Mouse (Mus musculus): Measurements from ENCODE around the gene Banp.

Gene Banp

DNA sequence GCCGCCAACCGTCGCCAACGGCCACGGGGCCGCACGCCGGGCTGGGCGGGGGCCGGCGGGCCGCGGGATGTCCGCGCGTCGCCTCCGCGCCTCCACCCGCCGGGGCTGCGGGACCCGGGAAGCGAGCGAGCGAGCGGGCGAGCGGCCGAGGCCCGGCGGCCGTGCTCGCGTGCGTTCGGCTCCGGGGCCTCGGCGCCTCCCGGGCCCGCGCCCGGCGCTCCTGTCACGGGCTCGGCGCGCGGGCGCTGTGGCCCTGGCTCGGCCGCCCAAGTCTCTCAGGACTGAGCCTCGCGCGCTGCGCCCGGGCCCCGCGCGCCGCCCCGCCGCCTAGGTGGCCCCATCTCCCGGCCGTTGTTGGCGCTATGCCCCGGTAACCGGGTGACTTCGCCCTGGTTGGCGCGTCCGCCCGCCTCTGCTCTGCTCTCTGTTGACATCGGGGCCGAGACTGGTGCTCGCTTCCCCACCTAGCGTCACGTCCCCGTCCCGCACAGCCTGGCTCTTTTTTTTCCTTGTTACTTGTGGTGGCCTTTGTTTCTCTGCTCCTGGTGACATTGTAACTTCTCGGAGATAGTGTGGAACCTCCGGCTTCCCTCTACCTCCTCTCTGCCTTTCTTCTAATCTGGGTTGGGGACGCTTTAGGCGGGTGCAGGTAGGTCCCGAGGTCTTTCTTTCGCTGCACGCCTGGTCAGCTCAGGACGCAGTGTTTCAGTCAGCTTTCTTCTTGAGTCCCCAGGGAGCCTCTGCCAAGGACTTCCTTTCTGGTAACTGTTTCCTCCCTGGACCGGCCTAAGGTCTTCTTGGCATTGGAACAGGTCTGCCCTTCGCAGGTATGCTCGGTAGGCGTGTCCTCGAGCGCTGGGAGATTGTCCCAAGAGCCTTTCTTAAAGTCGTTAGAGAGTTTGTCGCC is 1.5 kb downstream of the Banp start:
- peak; percentile 82 for DNase-seq (ENCODE audit: low read depth, low spot score)

DNA sequence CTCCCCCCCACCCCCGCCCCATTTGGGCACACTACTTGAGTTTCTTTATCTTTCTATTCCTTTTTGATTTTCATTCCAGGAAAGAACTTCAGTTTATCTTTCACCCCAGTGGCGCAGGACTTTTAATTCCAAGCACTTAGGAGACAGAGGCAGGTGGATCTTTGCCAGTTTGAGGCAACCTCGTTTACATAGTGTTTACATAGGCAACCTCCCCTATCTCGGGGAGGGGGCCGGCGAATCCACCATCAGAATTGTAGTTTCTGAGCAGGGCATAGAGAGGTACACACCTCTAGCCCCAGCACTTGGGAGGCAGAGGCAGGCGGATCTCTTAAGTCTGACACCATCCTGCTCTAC is 2.1 kb downstream of the Banp start:
- peak; percentile 49 for DNase-seq (ENCODE audit: low read depth, low spot score)

DNA sequence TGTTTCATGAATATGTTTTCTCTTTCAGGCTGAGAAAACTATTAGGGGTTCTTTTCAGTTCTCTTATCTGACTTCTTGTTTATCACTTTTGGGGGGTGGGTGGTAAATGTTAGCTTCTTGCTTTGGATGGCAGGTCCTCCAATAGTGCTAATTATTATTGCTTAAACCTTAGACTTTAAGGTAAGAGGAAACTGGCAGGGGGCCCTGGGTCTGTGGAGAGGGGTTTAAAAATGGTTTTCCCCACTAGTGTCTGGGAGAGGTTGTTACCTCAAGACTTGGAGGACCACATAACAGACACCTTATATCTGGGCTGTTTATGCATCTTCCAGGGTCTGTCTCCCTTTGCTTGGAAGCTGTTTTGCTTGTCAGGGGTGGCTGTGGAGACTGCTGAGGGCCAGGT is 2.6 kb downstream of the Banp start:
- DNase-seq (ENCODE audit: low read depth, low spot score), result no peak

DNA sequence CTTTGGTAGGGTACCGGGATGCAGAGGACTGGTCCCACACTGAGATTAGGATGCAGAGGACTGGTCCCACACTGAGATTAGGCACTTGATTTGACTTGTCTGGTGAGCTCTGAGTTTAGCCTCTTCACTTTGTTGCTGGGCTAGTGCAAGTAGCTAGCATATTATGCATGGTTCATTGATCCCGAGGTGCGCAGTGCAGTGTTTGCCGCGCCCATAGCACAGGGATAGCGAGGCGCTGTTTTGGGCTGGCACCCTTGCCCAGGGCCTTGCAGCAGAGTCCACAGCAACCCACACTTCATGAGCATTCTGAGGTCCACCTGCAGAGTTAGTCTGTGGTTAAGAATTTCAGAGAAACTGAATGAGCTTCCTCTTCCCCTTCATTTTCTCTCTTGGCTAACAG is 3.2 kb downstream of the Banp start:
- DNase-seq (ENCODE audit: low read depth, low spot score), result no peak

DNA sequence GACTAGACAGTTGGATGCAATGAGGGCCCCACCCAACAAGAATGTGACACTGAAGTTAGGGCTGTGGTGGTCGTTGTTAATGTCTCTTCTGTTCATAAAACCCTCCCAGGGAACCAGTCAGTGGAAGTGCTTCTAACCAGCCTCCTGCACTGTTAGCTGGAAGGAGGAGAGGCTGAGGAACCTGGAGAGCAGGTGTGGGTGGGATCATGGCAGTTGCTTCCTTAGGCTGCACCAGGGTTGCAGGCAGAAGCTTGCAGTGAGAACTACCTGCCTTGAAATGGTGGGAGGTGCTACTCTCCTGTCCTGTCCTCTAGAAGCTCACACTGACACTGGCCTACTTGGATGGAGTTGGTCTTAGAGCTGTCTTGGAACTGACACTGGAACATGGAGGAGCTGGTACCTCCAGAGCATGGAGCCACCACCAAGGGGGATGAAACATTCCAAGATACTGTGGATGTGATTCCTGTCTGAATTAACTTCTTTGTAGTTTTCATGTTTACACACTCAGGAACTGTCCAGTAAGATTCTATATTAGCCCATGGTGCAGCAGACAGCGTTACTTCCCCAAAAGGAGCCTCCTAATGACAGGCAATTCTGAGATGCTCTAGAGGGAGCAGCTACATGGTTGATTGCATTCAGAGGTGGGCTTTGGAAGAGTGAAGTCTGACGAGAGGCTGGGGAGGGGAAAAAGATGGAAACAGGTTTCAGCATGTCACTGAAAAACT is 4.4 kb downstream of the Banp start:
- no peak for DNase-seq (ENCODE audit: low read depth, low spot score)

DNA sequence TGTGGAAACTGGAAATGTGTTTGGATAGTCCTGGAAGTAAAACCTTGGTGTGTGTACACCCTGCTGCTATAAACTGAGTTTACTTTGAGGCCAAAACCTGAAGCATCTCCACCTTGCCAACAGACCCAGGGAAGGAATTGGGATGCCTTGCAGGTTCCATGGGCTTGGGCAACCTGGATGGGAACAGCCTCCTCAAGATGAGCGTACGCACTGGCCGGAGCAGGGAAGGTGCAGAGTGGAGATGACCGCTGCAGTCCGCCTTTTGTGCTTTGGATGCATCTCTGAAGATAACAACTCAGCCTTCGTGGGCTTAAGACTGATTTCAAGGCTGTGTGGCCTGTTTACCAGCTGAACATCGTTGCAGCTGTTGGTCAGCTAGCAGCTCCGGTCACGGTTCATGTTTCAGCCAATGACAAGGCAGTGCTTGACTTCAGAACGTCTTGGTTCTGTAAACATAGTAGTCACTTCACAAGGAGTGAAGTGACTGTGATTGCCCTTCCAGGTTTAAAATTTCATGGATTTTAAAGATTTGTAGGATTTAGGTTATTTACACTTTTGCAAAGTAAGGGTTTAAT is 5.5 kb downstream of the Banp start:
- DNase-seq (ENCODE audit: low read depth, low spot score), result no peak

DNA sequence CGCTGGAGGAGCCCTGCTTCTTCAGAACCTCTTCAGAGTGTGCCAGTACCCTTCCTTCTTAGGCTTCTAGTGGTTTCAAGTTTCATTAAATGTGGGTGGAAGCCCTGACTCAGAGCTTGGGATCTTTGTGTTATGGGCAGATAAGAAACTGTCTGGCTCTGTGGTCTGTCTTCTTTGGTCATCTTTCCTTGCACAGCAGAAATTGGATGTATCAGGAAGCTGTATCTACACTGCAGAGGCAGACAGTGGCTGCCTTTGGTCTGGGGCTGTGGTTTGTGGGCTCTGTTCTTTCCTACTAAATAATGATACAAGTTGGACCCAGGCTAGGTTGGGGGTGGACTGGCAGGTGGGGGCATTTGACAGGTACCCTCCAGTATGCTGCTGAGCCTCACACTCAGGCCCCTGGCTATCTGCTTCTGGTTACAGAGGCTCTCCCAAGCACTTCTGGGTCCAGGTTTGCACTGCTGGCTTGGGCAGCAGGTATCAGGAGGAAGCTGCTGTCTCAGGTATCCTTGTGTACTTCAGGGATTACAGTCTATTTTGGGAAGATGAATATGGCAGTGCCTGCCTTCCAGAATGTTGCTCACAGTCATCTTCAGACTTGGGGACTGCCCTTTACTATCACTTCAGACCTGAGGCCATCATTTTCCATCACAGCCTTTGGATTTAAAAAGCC is 6.4 kb downstream of the Banp start:
- DNase-seq (ENCODE audit: low read depth, low spot score), result no peak

DNA sequence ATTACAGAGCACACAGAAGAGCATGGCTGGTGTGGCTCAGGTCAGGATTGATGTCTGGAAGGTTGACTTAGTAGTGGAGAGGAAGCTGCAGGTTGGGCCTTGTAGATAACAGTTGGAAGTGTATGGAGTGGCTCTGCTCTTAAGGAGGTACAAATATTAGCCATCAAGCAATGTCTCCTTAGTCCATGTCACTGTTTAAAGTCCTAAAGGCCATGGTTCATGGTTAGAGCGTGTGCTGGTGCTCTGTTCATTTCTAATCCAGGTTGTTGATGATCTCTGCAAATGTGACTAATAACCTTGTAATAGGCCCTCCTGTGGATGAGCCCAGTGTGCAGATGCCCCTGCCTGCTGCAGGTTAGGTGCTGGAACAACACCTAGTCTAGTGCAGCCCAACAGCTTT is 8.8 kb downstream of the Banp start:
- no peak for DNase-seq (ENCODE audit: low read depth, low spot score)

DNA sequence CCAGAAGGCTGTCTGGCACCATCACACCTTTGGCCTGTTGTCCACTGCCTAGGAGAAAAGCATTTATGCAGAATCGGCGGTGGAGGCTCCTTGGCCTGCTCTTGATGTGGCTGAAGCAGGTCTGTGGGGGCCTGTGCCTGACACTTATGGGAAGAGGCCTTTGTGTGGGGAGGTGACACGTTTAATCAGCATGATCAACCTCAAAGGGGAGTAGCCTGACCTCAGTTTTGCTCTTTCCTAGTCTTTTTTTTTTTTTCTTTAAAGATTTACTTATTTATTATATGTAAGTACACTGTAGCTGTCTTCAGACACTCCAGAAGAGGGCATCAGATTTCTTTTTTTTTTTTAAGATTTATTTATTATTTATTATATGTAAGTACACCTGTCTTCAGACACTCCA is 13.3 kb downstream of the Banp start:
- DNase-seq (ENCODE audit: low read depth, low spot score), result no peak

DNA sequence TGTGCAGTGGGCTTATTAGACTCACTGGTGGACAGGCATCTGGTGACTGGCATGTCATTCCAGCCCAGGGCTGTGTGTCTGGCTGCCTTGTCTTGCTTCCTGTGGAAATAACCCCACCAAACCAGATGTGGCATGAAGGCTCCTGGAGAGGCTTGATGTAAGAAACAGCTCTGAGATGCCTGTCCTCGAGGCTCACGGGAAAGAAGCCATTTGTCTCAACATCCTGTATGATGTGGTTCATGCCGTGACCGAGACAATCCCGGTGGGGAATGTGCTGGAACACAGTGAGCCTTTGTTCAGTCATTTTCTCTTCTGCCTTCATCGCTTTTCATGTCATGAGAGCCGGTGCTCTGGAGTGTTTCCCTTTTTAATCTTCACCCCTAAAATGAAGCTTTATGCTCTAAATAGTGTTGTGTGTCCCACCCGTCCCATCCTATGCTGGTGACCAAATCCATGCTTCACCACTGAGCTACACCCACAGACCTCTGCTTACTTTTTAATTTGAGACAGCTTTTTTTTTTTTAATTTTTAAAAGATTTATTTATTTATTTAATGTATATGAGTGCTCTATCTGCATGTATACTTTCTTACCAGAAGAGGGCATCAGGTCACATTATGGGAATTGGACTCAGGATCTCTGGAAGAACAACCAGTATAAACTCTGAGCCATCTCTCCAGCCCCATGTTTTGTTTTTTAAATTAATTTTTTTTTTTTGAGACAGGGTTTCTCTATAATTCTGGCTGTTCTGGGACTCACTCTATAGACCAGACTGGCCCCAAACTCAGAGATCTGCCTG is 15.4 kb downstream of the Banp start:
- DNase-seq (ENCODE audit: low read depth, low spot score), result no peak

DNA sequence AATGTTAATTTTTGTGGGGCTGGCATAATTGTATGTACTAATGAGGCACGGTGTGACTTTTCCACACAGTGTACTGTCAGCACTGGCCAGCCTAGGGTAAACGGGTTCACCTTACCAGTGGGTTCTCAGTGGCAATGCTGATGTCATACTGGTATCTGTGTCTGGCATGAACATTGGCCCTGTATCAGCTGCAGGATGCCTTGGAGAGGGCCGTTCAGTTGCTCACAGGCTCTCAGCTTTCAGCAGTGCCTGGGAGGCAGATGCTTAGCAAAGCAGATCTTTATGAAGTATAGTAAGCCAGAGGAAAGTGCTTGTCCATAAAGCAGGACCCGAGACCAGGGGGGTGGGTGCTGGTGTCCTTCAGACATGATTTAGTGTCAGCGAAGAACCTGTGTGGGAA is 16.6 kb downstream of the Banp start:
- no peak for DNase-seq (ENCODE audit: low read depth, low spot score)

DNA sequence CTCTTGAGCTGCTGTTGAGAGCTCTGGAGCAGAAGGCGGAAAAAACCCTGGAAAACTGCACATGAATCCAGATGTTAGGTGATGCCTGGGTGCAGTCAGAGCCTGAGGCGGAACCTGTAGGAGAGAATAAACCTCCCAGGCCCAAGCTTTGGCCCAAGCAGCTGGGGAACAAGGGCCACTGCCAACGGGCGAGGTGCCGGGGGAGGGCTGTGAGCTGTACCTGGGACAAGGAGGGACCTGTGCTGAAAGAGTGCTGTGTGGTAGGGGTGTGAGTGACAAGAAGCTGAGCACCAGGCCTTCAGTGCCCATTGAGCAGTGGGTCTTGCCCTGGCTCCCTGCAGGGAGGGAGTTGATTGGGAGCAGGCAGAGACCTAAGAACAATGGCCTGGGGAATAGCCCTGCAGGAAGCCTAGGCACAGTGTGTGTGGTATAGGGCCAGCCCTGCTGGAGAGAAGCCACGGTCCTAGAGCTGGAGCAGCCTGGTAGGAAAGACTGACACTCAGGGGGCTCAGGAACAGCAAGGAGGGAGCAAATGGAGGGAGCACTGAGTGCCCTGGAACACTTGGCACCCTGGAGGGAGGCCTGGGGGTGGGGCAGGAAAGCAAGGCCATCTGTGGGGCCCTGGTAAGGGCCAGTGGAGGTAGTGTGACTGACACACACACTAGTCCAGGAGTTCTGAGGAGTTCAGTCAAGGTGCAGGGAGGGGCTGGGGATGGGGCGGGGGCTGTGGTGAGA is 17.3 kb downstream of the Banp start:
- DNase-seq (ENCODE audit: low read depth, low spot score), result peak; percentile 64

DNA sequence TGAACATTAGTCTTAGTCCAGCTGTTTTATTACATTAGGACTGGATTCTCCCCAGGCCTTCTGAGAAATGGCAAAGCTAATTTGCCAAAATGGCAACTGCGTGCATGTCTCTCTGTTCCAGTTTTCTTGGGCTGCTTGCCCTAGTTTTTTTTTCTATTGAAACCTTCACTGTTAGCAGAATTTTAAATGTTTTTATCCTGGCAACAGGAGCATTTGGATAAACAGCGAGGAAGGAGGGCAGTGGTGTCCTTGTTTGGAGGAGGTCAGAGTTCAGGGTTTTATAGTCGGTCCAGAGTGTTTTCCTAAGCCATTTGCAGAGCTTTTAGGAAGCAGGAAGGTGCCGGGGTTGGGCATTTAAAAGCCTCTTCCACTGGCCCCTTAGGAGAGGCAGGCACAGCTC is 18.4 kb downstream of the Banp start:
- DNase-seq (ENCODE audit: low read depth, low spot score), result no peak

DNA sequence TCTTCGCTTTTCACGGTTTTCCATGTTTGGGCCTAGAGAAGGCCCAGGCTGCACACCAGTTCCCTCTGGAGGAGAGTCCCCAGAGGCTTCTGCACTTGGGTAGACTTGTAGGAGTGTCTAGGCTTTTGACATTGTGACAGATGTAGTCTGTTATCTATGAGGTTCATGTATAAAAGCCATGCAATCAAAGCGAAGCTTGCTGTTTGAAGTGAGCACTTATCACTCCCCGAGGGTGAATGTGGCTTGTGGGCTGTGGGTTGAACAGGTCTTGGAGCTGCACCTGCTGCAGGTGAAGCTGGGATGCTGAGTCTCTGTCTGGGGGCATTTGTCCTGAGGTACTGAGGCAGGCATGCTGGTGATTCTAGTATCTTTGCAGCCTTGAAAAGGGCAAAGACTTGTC is 19.0 kb downstream of the Banp start:
- DNase-seq (ENCODE audit: low read depth, low spot score), result no peak

DNA sequence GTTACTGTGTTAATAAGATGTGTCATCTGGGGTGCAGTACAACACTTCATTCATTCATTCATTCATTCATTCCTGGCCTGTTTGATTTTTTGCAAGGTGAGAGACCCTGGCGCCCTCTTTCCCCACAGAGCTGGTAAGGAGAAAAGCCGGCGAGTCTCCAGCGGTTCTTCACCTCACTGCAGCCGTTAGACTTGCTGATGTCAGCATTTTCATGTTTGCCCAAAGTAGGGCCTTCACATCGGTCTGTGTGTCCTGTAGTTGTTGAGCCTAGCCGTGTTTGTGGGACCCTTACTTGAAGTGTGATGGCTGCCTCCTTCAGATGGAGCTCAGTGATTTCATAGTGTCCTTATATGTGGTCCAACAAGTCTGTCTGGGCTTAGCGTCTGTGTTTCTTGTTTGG is 20.7 kb downstream of the Banp start:
- DNase-seq (ENCODE audit: low read depth, low spot score), result no peak

DNA sequence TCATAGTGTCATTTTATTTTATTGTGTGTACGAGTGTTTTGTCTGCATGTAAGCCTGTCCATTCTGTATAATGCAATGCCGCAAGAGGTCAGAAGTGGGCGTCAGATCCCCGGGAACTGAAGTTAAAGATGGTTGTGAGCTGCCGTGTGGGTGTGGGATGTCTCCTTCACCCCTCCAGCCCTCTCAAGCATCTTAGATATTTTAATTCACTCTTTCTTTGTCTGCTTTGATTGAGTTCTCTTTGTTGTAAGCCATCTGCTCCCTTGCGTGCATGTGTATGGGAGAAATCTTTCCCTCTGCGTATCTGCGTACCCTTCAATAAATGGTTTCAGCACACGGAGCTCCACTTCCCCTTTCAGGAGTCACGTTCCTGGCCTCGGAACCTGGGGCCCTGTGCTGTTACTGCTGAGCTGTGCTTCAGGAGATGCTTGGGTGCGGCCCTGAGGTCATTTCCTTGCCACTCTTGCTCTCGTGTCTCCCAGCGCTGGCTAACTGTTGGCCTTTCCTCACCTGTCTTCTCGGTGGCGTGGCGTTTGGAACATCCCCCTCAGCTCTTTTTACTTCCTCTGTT is 22.0 kb downstream of the Banp start:
- peak; percentile 38 for DNase-seq (ENCODE audit: low read depth, low spot score)

DNA sequence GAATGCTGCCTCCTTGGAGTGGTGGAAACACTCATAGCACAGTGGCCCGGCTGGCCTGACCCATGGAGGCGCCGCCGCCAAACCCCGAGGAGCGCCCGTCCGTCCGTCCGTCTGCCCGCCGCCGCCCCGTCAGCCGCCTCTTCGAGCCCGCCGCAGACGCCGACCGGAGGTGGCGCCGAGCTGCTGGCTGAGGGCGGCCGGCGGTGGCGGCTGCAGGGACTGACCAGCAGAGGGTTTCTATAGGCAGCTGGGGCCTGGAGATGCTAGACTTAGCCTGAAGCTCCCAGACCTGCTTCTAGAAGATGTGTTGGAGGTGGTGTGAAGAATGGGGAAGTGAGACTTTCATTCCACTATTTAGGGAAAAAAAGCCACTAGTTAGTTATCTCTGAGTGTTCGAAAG is 24.4 kb downstream of the Banp start:
- no peak for DNase-seq (ENCODE audit: low read depth, low spot score)

DNA sequence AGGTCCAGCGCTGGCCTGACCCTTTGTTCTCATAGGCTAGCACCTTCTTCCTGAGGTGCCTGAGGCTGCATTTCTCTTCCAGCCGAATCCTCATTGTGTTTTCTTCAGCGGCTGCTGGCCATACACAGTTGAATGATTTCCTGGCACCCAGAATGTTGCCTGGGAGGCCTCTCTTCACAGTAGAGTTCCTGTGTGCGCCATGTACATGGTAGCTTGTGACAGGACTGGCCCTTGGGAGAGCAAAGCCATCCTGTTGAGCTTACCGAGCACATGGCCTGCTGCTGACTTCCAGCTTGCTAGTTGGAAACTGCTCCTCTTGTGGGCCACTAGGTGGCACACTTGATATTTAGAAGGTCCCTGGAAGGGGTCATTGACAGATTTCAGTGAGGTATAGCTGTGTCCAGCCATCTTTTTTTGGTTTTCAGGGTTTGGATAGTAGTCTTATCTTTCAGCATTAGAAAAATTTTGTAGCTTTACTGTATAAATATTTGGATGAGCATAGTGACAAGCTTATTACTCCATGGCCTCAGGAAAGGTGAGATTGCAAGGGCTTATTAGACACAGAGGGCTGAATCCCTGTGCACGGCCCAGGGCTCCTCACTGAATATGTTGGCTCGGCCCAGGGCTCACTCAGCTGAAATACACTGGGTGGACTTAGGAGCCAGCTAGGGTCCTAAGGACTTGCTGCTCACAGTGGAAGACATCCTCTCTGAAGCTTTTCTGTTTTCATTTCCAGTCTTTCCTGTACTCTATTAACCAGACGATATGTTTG is 28.5 kb downstream of the Banp start:
- DNase-seq (ENCODE audit: low read depth, low spot score), result peak; percentile 79

DNA sequence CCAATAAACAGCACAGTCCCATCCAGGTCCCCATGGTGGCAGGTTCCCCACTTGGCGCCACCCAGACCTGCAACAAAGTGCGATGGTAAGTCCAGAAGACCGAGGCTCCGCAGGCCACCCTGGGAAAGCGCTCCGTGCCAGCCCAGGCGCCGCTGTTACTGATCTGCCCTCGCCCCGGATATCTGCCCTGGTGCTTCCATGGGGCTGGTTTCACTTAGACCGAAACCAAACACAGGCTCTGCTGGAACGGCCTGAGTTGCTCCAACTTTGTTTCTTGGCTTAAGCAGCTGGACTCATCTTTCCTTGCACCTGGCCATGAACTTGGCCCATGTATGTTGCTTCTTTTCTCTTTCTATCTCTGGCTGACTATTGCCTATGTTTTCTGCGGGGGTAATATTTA is 29.1 kb downstream of the Banp start:
- no peak for DNase-seq (ENCODE audit: low read depth, low spot score)

All from ES-CJ7 (cell line).